Mouse (Mus musculus) heart, postnatal 10 days (tissue): ENCODE measurements around the gene Spc25. TPM values are rescaled to one million over a fixed set of nuclear protein-coding genes. Genes with fewer than 3 reads are reported as not detected.

ENCODE experiments used
- DNase-seq, 2 experiments: peaks; one replicate each; pipeline ENCODE4 v3.0.0; 2021
- intact Hi-C: fragments of 180-260 bp; cut with DNase I; formaldehyde crosslinking; loops from one replicate; pipeline ENCODE4 v1.15.1; 2025
- total RNA-seq, 2 experiments: library from RNA; stranded (reverse); gene quantifications; 2 replicates each; pipeline ENCODE4 v1.2.3; 2021

Spc25 gene
- total RNA-seq, 2 experiments from 2014 or later = 11.4 to 12.3 TPM

GRCm38 (mm10) chr2:69188732-69189131 lies 17.3 kb downstream of the Spc25 start:
- DNase-seq = no peak
- intact Hi-C loops = no loop called here

- no peak for DNase-seq
- intact Hi-C loops = no loop called here
Observed at GRCm38 (mm10) chr2:69187990-69188389, 18.0 kb downstream of the Spc25 start.

- intact Hi-C loops = no loop called here
- DNase-seq = no peak
Observed at GRCm38 (mm10) chr2:69179721-69180120, 26.3 kb downstream of the Spc25 start.

- DNase-seq = no peak
- intact Hi-C loops = no loop called here
Observed at GRCm38 (mm10) chr2:69175296-69175695, 30.7 kb downstream of the Spc25 start.

GRCm38 (mm10) chr2:69170395-69171077 lies 35.5 kb downstream of the Spc25 start:
- no peak for DNase-seq
- intact Hi-C loops = no loop called here

- DNase-seq = no peak
- intact Hi-C loops = no loop called here
Observed at GRCm38 (mm10) chr2:69158907-69159306, 47.1 kb downstream of the Spc25 start.

GRCm38 (mm10) chr2:69156283-69156682 lies 49.7 kb downstream of the Spc25 start:
- intact Hi-C loops = no loop called here

GRCm38 (mm10) chr2:69155861-69156260 lies 50.1 kb downstream of the Spc25 start:
- intact Hi-C loops = no loop called here
- no peak for DNase-seq

More at GRCm38 (mm10) chr2:69156283-69156682, 49.7 kb downstream of the Spc25 start:
- DNase-seq = no peak

GRCm38 (mm10) chr2:69150841-69151240 lies 55.2 kb downstream of the Spc25 start:
- intact Hi-C loops = no loop called here
- no peak for DNase-seq

- peak; percentile 28 to 29 for DNase-seq
- intact Hi-C loops = no loop called here
Observed at GRCm38 (mm10) chr2:69149154-69149553, 56.8 kb downstream of the Spc25 start.

- no peak for DNase-seq
- intact Hi-C loops = no loop called here
Observed at GRCm38 (mm10) chr2:69148691-69149090, 57.3 kb downstream of the Spc25 start.

Other genes with a start within 250 kb of the Spc25 start
- 10 to 100 TPM; 12.4 to 13.6 TPM for gene Nostrin, start 70.4 kb downstream of the Spc25 start, total RNA-seq
- not detected for gene G6pc2, start 4.9 kb upstream of the Spc25 start, total RNA-seq
- not detected for gene Abcb11, start 136.4 kb upstream of the Spc25 start, total RNA-seq
- gene Dhrs9, start 174.3 kb upstream of the Spc25 start, total RNA-seq = 1 to 10 TPM in 1 of 2 experiments, under 1 TPM in 1; 0.60 to 4.0 TPM